ENCODE assay signal across 27 mouse cellular contexts in the genomic region with DNA sequence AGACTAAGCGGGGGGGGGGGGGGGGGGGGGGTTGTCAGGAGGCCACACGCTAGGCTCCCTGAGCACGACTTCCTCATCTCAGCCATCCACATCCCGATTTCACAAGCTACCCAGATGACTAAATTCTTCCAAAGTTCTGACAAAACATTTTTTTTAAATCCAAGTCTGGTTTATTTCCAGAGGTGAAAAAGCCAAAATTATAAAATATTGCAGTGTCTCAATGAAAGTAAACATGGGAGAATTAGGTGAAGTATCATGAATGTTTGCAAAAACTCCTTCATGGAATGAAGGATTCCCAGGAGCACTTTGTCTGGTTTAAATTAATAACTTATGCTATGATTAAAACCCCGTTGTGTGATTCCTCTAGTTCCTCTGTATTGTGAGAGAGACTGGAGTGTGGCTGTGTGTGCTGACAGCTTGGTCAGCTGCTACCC. TPM values are rescaled to one million over a fixed set of nuclear protein-coding genes. Genes with fewer than 3 reads are reported as not detected.
DNase-seq lines count a peak whose midpoint lies in the region; ATAC-seq and TF ChIP-seq lines count a peak whose summit lies in the region.
"Had no signal": no experiment of that assay in that cellular context is flagged by ENCODE, and none has a peak within 500 bp of the region (broad histone marks: within the 10 kb centered on the region; RNA-seq: fewer than 3 reads in every experiment).

No protein-coding gene starts in this region.

- no peak overlapping the region for H3K4me2 ChIP-seq in liver, embryonic 12.5 days
- H3K4me2 ChIP-seq: forebrain, embryonic 12.5 days; heart, embryonic 15.5 days; intestine, embryonic 15.5 days; neural tube, embryonic 15.5 days had no signal

- H3K36me3 ChIP-seq in liver, adult 2 months (ENCODE audit: control insufficient read depth, insufficient read depth, low read length), result no peaks in the 10 kb centered on the region
- H3K36me3 ChIP-seq in liver, embryonic 12.5 days, result no peaks in the 10 kb centered on the region
- H3K36me3 ChIP-seq: forebrain, embryonic 12.5 days; heart, embryonic 15.5 days; intestine, embryonic 15.5 days; neural tube, embryonic 15.5 days had no signal

- no peak for TF ChIP-seq CTCF in liver, adult 2 months (IDR thresholded peaks at IDR 0.05; ENCODE audit: low read depth, low read length)

- peak; percentile 10 for DNase-seq in liver, adult 2 months (ENCODE audit: extremely low read depth, low read depth, low spot score)
- DNase-seq in 3T3-L1 (ENCODE audit: low read depth, low spot score) (peak; percentile 71), NIH3T3 (ENCODE audit: low read depth) (peak; percentile 77)
- no peak for DNase-seq in adrenal gland, adult 8-10 months
- no peak for DNase-seq in urinary bladder, adult 18-20 months (ENCODE audit: low spot score in 2 of 2)
- DNase-seq: adrenal gland, postnatal 14 days; cerebellum, adult 2 months; cerebellum, postnatal 14 days; forebrain, postnatal 0 days; kidney, adult 2 months; kidney, postnatal 4 days; liver; midbrain, embryonic 14.5 days; retina, postnatal 1 day; right cerebral cortex, postnatal 25 days; spleen, adult 18-20 months; thymus, postnatal 4 days had no signal

- ATAC-seq in liver, embryonic 12.5 days, result no peak
- ATAC-seq in granulocyte monocyte progenitor cell, adult 5-6 weeks (replicated peaks; ENCODE audit: poor library complexity, severe bottlenecking), result peak; percentile 78
- ATAC-seq in erythroblast, adult 5-6 weeks (replicated peaks; ENCODE audit: low FRiP score, poor library complexity, severe bottlenecking), result no peak
- ATAC-seq: forebrain, postnatal 0 days; hindbrain, postnatal 0 days; intestine, embryonic 15.5 days had no signal

- WGBS in liver, adult 2 months, result 86% methylated on average over 4 of the region's 5 CpGs
- 33% methylated on average over 5 of the region's 5 CpGs for WGBS in liver, embryonic 12.5 days (ENCODE audit: insufficient replicate concordance)

- H3K27me3 ChIP-seq in liver, adult 2 months (ENCODE audit: control insufficient read depth, insufficient read depth, low read length), result no peaks in the 10 kb centered on the region
- no peaks in the 10 kb centered on the region for H3K27me3 ChIP-seq in liver, embryonic 12.5 days (replicated peaks)
- H3K27me3 ChIP-seq: forebrain, embryonic 12.5 days; heart, embryonic 15.5 days; intestine, embryonic 15.5 days; neural tube, embryonic 15.5 days had no signal

- no peaks in the 10 kb centered on the region for H3K4me1 ChIP-seq in liver, adult 2 months (ENCODE audit: control insufficient read depth, insufficient read depth, low read length)
- no peaks in the 10 kb centered on the region for H3K4me1 ChIP-seq in liver, embryonic 12.5 days
- H3K4me1 ChIP-seq: forebrain, embryonic 12.5 days; heart, embryonic 15.5 days; intestine, embryonic 15.5 days; megakaryocyte, embryonic 14.5 days; neural tube, embryonic 15.5 days had no signal

- H3K9ac ChIP-seq in liver, adult 2 months (ENCODE audit: low read depth, low read length), result no peak overlapping the region
- H3K9ac ChIP-seq in liver, embryonic 12.5 days, result no peak overlapping the region
- H3K9ac ChIP-seq: forebrain, embryonic 12.5 days; forebrain, postnatal 0 days; heart, embryonic 15.5 days; intestine, embryonic 15.5 days; neural tube, embryonic 15.5 days had no signal

- H3K9me3 ChIP-seq in liver, embryonic 12.5 days (replicated peaks), result no peaks in the 10 kb centered on the region
- H3K9me3 ChIP-seq: forebrain, embryonic 12.5 days; heart, embryonic 15.5 days; intestine, embryonic 15.5 days; megakaryocyte, embryonic 14.5 days; neural tube, embryonic 15.5 days had no signal

- TF ChIP-seq POLR2A in liver, adult 2 months (IDR thresholded peaks at IDR 0.05; ENCODE audit: extremely low read depth, insufficient read depth, low read length), result no peak

- H3K79me2 ChIP-seq in liver, adult 2 months (ENCODE audit: control insufficient read depth, insufficient read depth, low read length), result no peaks in the 10 kb centered on the region

- H3K27ac ChIP-seq in liver, adult 2 months (replicated peaks; ENCODE audit: insufficient read depth, low read depth, low read length), result no peak overlapping the region
- no peak overlapping the region for H3K27ac ChIP-seq in liver, embryonic 12.5 days
- H3K27ac ChIP-seq: forebrain, embryonic 12.5 days; heart, embryonic 15.5 days; hindbrain, postnatal 0 days; intestine, embryonic 15.5 days; neural tube, embryonic 15.5 days had no signal

- H3K4me3 ChIP-seq in liver, adult 2 months (ENCODE audit: insufficient read depth, low read depth, low read length), result no peak overlapping the region
- H3K4me3 ChIP-seq in liver, embryonic 12.5 days, result no peak overlapping the region
- H3K4me3 ChIP-seq: erythroblast, embryonic 14.5 days; forebrain, embryonic 12.5 days; heart, embryonic 15.5 days; intestine, embryonic 15.5 days; megakaryocyte, embryonic 14.5 days; neural tube, embryonic 15.5 days had no signal

RNA-seq across cellular contexts. Expression of a gene that starts 23.9 kb away (rescaled TPM):
- total RNA-seq in liver, adult 2 months (2014; rRNA removed), result 14.1 and 19.6 TPM in 2 replicates
- polyA plus RNA-seq in liver, adult 2 months (2012; rRNA removed), result 16.4 and 27.6 TPM in 2 replicates
- polyA plus RNA-seq in liver, embryonic 12.5 days (2016; fragmentation: Nextera tagmentation; extraction: Ambion mirVana), result 40.4 and 48.6 TPM in 2 replicates
- 24.8 and 34.6 TPM in 2 replicates for total RNA-seq in granulocyte monocyte progenitor cell, adult 5-6 weeks (2014; fragmentation: Nextera tagmentation)
- 21.2 and 25.3 TPM in 2 replicates for total RNA-seq in granulocyte monocyte progenitor cell, adult 5-6 weeks (2017)
- total RNA-seq in adrenal gland, adult 8-10 months (2022), result 10 to 100 TPM; 28.8 to 41.7 (median 38.3) TPM
- total RNA-seq in erythroblast, adult 5-6 weeks (2015; ENCODE audit: low replicate concordance), result 2.7 and 6.7 TPM in 2 replicates
- 4.6 and 16.9 TPM in 2 replicates for total RNA-seq in erythroblast, adult 5-6 weeks (2017; ENCODE audit: low replicate concordance)

RNA-seq across cellular contexts. Expression of a gene that starts 44.8 kb away (rescaled TPM):
- total RNA-seq in liver, adult 2 months (2014; rRNA removed), result 0.07 and 0.09 TPM in 2 replicates
- 0.05 TPM in 1 of 2 replicates, not detected in the other for polyA plus RNA-seq in liver, adult 2 months (2012; rRNA removed)
- 4.7 and 5.6 TPM in 2 replicates for polyA plus RNA-seq in liver, embryonic 12.5 days (2016; fragmentation: Nextera tagmentation; extraction: Ambion mirVana)
- 5.5 and 9.7 TPM in 2 replicates for total RNA-seq in granulocyte monocyte progenitor cell, adult 5-6 weeks (2014; fragmentation: Nextera tagmentation)
- 5.6 and 11.0 TPM in 2 replicates for total RNA-seq in granulocyte monocyte progenitor cell, adult 5-6 weeks (2017)
- total RNA-seq in adrenal gland, adult 8-10 months (2022), result 1 to 10 TPM; 1.9 to 5.6 (median 5.0) TPM
- total RNA-seq in erythroblast, adult 5-6 weeks (2015; ENCODE audit: low replicate concordance), result not detected in 2 replicates
- 0.77 and 0.98 TPM in 2 replicates for total RNA-seq in erythroblast, adult 5-6 weeks (2017; ENCODE audit: low replicate concordance)

Comparison
In these comparisons a context has a peak if more than half of its experiments do, and no peak if none do; other contexts are left out.
1. DNase-seq: peak in liver, adult 2 months (single experiment), 3T3-L1 (single experiment) and NIH3T3 (single experiment); none in adrenal gland, adult 8-10 months (single experiment) and urinary bladder, adult 18-20 months (0 of 2).